In the genomic region with DNA sequence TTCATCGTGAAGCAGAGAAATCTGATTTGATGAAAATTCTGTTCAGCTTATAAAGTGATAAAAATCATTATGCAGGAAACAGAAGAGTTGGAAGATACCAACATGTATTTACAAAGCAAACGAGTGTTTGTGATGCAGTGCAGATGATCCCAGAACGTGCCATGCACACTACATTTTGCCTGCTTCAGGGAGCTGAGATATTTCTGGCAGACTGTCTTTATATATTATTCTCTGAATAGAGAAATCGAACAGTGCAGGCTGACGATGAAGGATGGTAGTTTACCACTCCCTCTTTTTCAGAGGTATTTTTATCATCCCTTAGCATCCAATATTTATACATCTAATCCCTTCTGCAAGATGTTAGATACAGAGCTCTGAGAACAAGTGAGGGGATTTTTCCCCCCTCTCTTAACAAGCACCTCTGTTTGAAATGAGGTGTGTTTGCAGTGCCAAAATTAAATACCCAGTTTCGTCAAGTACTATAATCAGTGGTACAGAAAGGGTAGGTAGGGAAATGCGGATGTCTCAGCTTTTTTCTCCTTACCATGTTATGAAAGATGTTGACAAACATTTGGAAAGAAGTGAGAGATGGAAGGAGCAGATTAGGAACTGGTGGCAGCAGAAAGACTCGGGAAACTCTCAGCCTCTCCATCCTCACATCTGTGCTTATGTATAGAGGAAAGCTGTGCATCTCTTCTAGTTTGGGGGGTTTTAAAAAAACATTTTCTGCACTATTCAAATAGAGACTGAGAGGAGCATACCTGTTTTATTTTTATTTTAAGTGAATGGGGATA, we compare ENCODE assay signal across 10 mouse cellular contexts. TPM values are rescaled to one million over a fixed set of nuclear protein-coding genes. Genes with fewer than 3 reads are reported as not detected.
DNase-seq lines count a peak whose midpoint lies in the region; ATAC-seq and TF ChIP-seq lines count a peak whose summit lies in the region.
"Had no signal": no experiment of that assay in that cellular context is flagged by ENCODE, and none has a peak within 500 bp of the region (broad histone marks: within the 10 kb centered on the region; RNA-seq: fewer than 3 reads in every experiment).

A gene (plus strand): TSS at position 770 of the 794 bp plus-strand sequence.

- intact Hi-C loops in heart, adult 2 months (cut with DNase I) = no loop called here

- no peak for TF ChIP-seq POLR2A in heart, adult 2 months (IDR thresholded peaks at IDR 0.05; ENCODE audit: insufficient read depth, low read depth, low read length)
- no peak for TF ChIP-seq POLR2A in limb, embryonic 14.5 days (IDR thresholded peaks at IDR 0.05; ENCODE audit: borderline replicate concordance, extremely low read depth, insufficient read depth, insufficient read length)

- H3K27ac ChIP-seq in heart, embryonic 15.5 days = no peak within 1 kb of the TSS
- H3K27ac ChIP-seq in heart, adult 2 months = no peak within 1 kb of the TSS
- no peak within 1 kb of the TSS for H3K27ac ChIP-seq in hindbrain, embryonic 11.5 days (ENCODE audit: low read depth, low read length)
- H3K27ac ChIP-seq in limb, embryonic 14.5 days (replicated peaks; ENCODE audit: low read depth, low read length) = no peak within 1 kb of the TSS

- DNase-seq in heart, adult 2 months = no peak
- DNase-seq in adrenal gland, postnatal 4 days (ENCODE audit: low spot score in 2 of 2) = no peak
- no peak for DNase-seq in hindbrain, embryonic 11.5 days (ENCODE audit: low spot score)
- DNase-seq in limb, embryonic 14.5 days (ENCODE audit: low spot score) = no peak
- DNase-seq in spleen, postnatal 4 days (ENCODE audit: low spot score in 2 of 2) = no peak
- DNase-seq: gastrocnemius, postnatal 14 days had no signal

- WGBS in heart, embryonic 15.5 days = 65% methylated on average over 8 of the region's 8 CpGs
- 56% methylated on average over 8 of the region's 8 CpGs for WGBS in heart, adult 2 months
- WGBS in hindbrain, embryonic 11.5 days = 87% methylated on average over 8 of the region's 8 CpGs
- WGBS in limb, embryonic 14.5 days = 82% methylated on average over 8 of the region's 8 CpGs

- H3K9ac ChIP-seq in heart, embryonic 15.5 days = no peak within 1 kb of the TSS
- H3K9ac ChIP-seq in heart, adult 2 months (ENCODE audit: low read depth, low read length) = no peak within 1 kb of the TSS
- H3K9ac ChIP-seq in hindbrain, embryonic 11.5 days (ENCODE audit: low read depth, low read length) = no peak within 1 kb of the TSS
- no peak within 1 kb of the TSS for H3K9ac ChIP-seq in limb, embryonic 14.5 days (ENCODE audit: low read depth, low read length, severe bottlenecking)

- H3K79me2 ChIP-seq in heart, adult 2 months (replicated peaks; ENCODE audit: control insufficient read depth, insufficient read depth, low read length) = no peaks in the 10 kb centered on the region

- no peaks in the 10 kb centered on the region for H3K36me3 ChIP-seq in heart, embryonic 15.5 days
- H3K36me3 ChIP-seq in heart, adult 2 months (ENCODE audit: control insufficient read depth, insufficient read depth, low read length) = no peaks in the 10 kb centered on the region
- H3K36me3 ChIP-seq in hindbrain, embryonic 11.5 days (ENCODE audit: control insufficient read depth, insufficient read depth, low read length) = no peaks in the 10 kb centered on the region
- H3K36me3 ChIP-seq in limb, embryonic 14.5 days (ENCODE audit: control insufficient read depth, insufficient read depth, low read length) = no peaks in the 10 kb centered on the region

- H3K4me1 ChIP-seq in heart, embryonic 15.5 days (replicated peaks) = no peaks in the 10 kb centered on the region
- H3K4me1 ChIP-seq in heart, adult 2 months (ENCODE audit: control insufficient read depth, insufficient read depth, low read length) = no peaks in the 10 kb centered on the region
- H3K4me1 ChIP-seq in hindbrain, embryonic 11.5 days (replicated peaks; ENCODE audit: control insufficient read depth, insufficient read depth, low read length) = no peaks in the 10 kb centered on the region
- no peaks in the 10 kb centered on the region for H3K4me1 ChIP-seq in limb, embryonic 14.5 days (ENCODE audit: control insufficient read depth, insufficient read depth, low read length)

- TF ChIP-seq EP300 in heart, adult 2 months (IDR thresholded peaks at IDR 0.05; ENCODE audit: insufficient read depth, low read depth, low read length) = no peak

- H3K9me3 ChIP-seq in heart, embryonic 15.5 days (replicated peaks) = no peaks in the 10 kb centered on the region
- no peaks in the 10 kb centered on the region for H3K9me3 ChIP-seq in hindbrain, embryonic 11.5 days (ENCODE audit: control insufficient read depth, low read length)
- H3K9me3 ChIP-seq in limb, embryonic 14.5 days (ENCODE audit: control insufficient read depth, low read length) = no peaks in the 10 kb centered on the region

- H3K4me2 ChIP-seq in heart, embryonic 15.5 days = no peak within 1 kb of the TSS
- no peak within 1 kb of the TSS for H3K4me2 ChIP-seq in hindbrain, embryonic 11.5 days (replicated peaks; ENCODE audit: low read depth, low read length)
- H3K4me2 ChIP-seq in limb, embryonic 14.5 days (replicated peaks; ENCODE audit: low read depth, low read length, severe bottlenecking) = no peak within 1 kb of the TSS

- H3K27me3 ChIP-seq in heart, embryonic 15.5 days = no peaks in the 10 kb centered on the region
- no peaks in the 10 kb centered on the region for H3K27me3 ChIP-seq in heart, adult 2 months (ENCODE audit: control insufficient read depth, insufficient read depth, low read length)
- H3K27me3 ChIP-seq in hindbrain, embryonic 11.5 days (ENCODE audit: control insufficient read depth, insufficient read depth, low read length) = no peaks in the 10 kb centered on the region
- no peaks in the 10 kb centered on the region for H3K27me3 ChIP-seq in limb, embryonic 14.5 days (ENCODE audit: control insufficient read depth, insufficient read depth, low read length)

- H3K4me3 ChIP-seq in heart, embryonic 15.5 days = no peak within 1 kb of the TSS
- no peak within 1 kb of the TSS for H3K4me3 ChIP-seq in heart, adult 2 months
- no peak within 1 kb of the TSS for H3K4me3 ChIP-seq in hindbrain, embryonic 11.5 days (ENCODE audit: low read depth, low read length)
- no peak within 1 kb of the TSS for H3K4me3 ChIP-seq in limb, embryonic 14.5 days (replicated peaks; ENCODE audit: low read length)

- TF ChIP-seq CTCF in heart, adult 2 months (IDR thresholded peaks at IDR 0.05) = no peak

- ATAC-seq in heart, embryonic 15.5 days (replicated peaks; ENCODE audit: insufficient number of reproducible peaks, insufficient read depth, low FRiP score, low read depth) = no peak
- no peak for ATAC-seq in hindbrain, embryonic 11.5 days (ENCODE audit: low FRiP score)
- ATAC-seq in limb, embryonic 14.5 days (ENCODE audit: low FRiP score, low read depth) = no peak
- ATAC-seq in activated CD4-positive, CD25-positive, alpha-beta regulatory T cell, adult 4 months = no peak
- no peak for ATAC-seq in granulocyte monocyte progenitor cell, adult 5-6 weeks (replicated peaks; ENCODE audit: poor library complexity, severe bottlenecking)

RNA-seq across cellular contexts. Expression of the gene that starts here (rescaled TPM):
- polyA plus RNA-seq in heart, embryonic 15.5 days (2015; fragmentation: Nextera tagmentation; extraction: Ambion mirVana) = 10.2 and 13.7 TPM in 2 replicates
- 1 to 10 TPM; 1.1 to 1.2 TPM for total RNA-seq in heart, adult 2 months (2021)
- 0.76 and 1.7 TPM in 2 replicates for polyA plus RNA-seq in heart, adult 2 months (2012; rRNA removed)
- total RNA-seq in adrenal gland, postnatal 4 days (2021) = 100 to 1,000 TPM; 101 to 104 TPM
- polyA plus RNA-seq in hindbrain, embryonic 11.5 days (2014; fragmentation: Nextera tagmentation; extraction: Ambion mirVana) = 55.1 and 55.9 TPM in 2 replicates
- polyA plus RNA-seq in limb, embryonic 14.5 days (2012; rRNA removed) = 44.9 and 51.0 TPM in 2 replicates
- polyA plus RNA-seq in limb, embryonic 14.5 days (2014; fragmentation: Nextera tagmentation; extraction: Ambion mirVana) = 41.2 and 50.3 TPM in 2 replicates
- not detected for polyA plus RNA-seq in activated CD4-positive, CD25-positive, alpha-beta regulatory T cell, adult 4 months (2017; shearing (Covaris generic))
- total RNA-seq in granulocyte monocyte progenitor cell, adult 5-6 weeks (2014; fragmentation: Nextera tagmentation) = 0.32 TPM in 1 of 2 replicates, not detected in the other
- not detected in 2 replicates for total RNA-seq in granulocyte monocyte progenitor cell, adult 5-6 weeks (2017)
- total RNA-seq: MEL had no signal

Comparison
In these comparisons a context has a peak if more than half of its experiments do, and no peak if none do; other contexts are left out.
1. RNA of the gene that starts here (total RNA-seq): 101 to 104 TPM in adrenal gland, postnatal 4 days; 1.1 to 1.2 TPM in heart, adult 2 months and 0.32 TPM in granulocyte monocyte progenitor cell, adult 5-6 weeks; every median in the first group is over 10 times any median in the second.